Mouse (Mus musculus) C2C12 (cell line): ENCODE measurements around the gene Msmo1.

Experiments
- CEBPB ChIP-seq: IDR thresholded peaks from one replicate; pipeline ENCODE4 v1.6.1; 2011; ENCODE audit warnings: low read depth, mild to moderate bottlenecking, control low read depth, moderate library complexity
- CTCF ChIP-seq: IDR thresholded peaks from one replicate; pipeline ENCODE4 v1.5.1; 2011; ENCODE audit not compliant: control insufficient read depth, insufficient read depth, insufficient read length
- MYOD1 ChIP-seq: IDR thresholded peaks from one replicate; pipeline ENCODE4 v1.6.1; 2011; ENCODE audit warnings: low read depth; ENCODE audit not compliant: control insufficient read depth, insufficient read length
- USF1 ChIP-seq: IDR thresholded peaks from one replicate; pipeline ENCODE4 v1.6.1; 2011; ENCODE audit warnings: low read depth, mild to moderate bottlenecking, control low read depth, moderate library complexity

DNA sequence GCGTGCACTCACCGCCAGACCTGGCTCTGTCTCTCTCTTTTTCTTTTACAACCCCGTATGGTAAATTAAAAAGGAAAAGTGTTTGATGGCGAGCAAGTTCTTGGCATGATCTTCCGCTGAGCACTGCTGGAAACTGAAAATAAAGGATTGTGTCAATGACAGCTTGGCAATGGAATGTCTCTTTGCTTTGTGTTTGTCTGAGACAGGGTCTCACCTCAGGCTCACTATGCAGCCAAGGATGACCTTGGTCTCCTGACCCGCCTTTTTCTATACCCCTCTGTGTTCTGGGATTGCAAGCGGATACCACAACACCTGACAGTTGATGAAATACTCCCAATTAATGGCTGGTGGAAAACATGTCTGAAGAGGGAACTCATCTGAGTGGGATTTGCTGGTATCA lies 36.0 kb upstream of the Msmo1 start:
- TF ChIP-seq USF1, result no peak
- TF ChIP-seq MYOD1, result no peak
- no peak for TF ChIP-seq CTCF
- TF ChIP-seq CEBPB, result no peak
